Mouse (Mus musculus) central nervous system, embryonic 14 days (tissue): ENCODE results near the gene Tlr13. TPM values are rescaled to one million over a fixed set of nuclear protein-coding genes. Genes with fewer than 3 reads are reported as not detected.

Source experiments
- polyA plus RNA-seq: library from polyadenylated mRNA; depleted of rRNA; stranded (reverse); fragments of >200 nt; gene quantifications from 2 replicates; pipeline ENCODE4 v1.2.3, GENCODE M21; 2012; rRNA removed

Tlr13 gene
- polyA plus RNA-seq = 0.33 and 0.37 TPM in 2 replicates

GRCm38 (mm10) chrX:106142936-106143335 lies at the start of gene Tlr13:
Tlr13 (plus strand) TSS chrX:106143204.

GRCm38 (mm10) chrX:106186713-106187649 lies 44.0 kb downstream of the Tlr13 start, which contains the start of gene Pgk1:
Pgk1 (plus strand) TSS chrX:106187100.

Other genes with a start within 250 kb of the Tlr13 start
- gene Atrx, start 213.8 kb upstream of the Tlr13 start, polyA plus RNA-seq = 96.1 and 100 TPM in 2 replicates
- gene Magt1, start 131.3 kb upstream of the Tlr13 start, polyA plus RNA-seq = 10.1 and 13.6 TPM in 2 replicates
- 260 and 319 TPM in 2 replicates for gene Cox7b, start 127.5 kb upstream of the Tlr13 start, polyA plus RNA-seq
- gene Atp7a, start 115.9 kb upstream of the Tlr13 start, polyA plus RNA-seq = 7.6 and 7.8 TPM in 2 replicates
- 260 and 290 TPM in 2 replicates for gene Pgk1, start 43.9 kb downstream of the Tlr13 start, polyA plus RNA-seq
- 10.9 and 11.3 TPM in 2 replicates for gene Taf9b, start 78.0 kb downstream of the Tlr13 start, polyA plus RNA-seq
- gene Fnd3c2, start 112.2 kb downstream of the Tlr13 start, polyA plus RNA-seq = not detected in 2 replicates